Mouse (Mus musculus) midbrain, embryonic 14.5 days (tissue): ENCODE measurements around the gene Sv2b. TPM values are rescaled to one million over a fixed set of nuclear protein-coding genes. Genes with fewer than 3 reads are reported as not detected.
"Not testable (repeated sequence)": the region's sequence is repeated elsewhere in the genome, so short reads cannot be mapped to it uniquely, and the experiment has no call there.

Experiments
- ATAC-seq: fragments of 200-750 bp; cut with Nextera tagmentation; 2 replicates; pipeline ENCODE4 v1.8.0; 2017; ENCODE audit warnings: moderate number of reproducible peaks, moderate library complexity; ENCODE audit not compliant: low FRiP score, low TSS enrichment
- DNase-seq: peaks from one replicate; pipeline ENCODE4 v3.0.0-alpha.2; 2015
- H3K27ac ChIP-seq: fragments of 300-500 bp; sonication (generic); replicated peaks from 2 replicates; pipeline ENCODE4 v1.5.1; 2014; ENCODE audit warnings: mild to moderate bottlenecking, low read depth, low read length, moderate library complexity
- H3K27me3 ChIP-seq: fragments of 300-500 bp; sonication (generic); 2 replicates; pipeline ENCODE4 v1.6.1; 2014; ENCODE audit warnings: low read length, control low read depth, mixed read lengths; ENCODE audit not compliant: control insufficient read depth, insufficient read depth
- H3K36me3 ChIP-seq: fragments of 300-500 bp; sonication (generic); 2 replicates; pipeline ENCODE4 v1.6.1; 2014; ENCODE audit warnings: low read length, control low read depth; ENCODE audit not compliant: control insufficient read depth, insufficient read depth
- H3K4me1 ChIP-seq: fragments of 300-500 bp; sonication (generic); 2 replicates; pipeline ENCODE4 v1.6.1; 2014; ENCODE audit warnings: mild to moderate bottlenecking, antibody characterized with exemption, low read length, control low read depth; ENCODE audit not compliant: control insufficient read depth, insufficient read depth
- H3K4me2 ChIP-seq: fragments of 300-500 bp; sonication (generic); 2 replicates; pipeline ENCODE4 v1.6.1; 2014; ENCODE audit warnings: mild to moderate bottlenecking, low read length, moderate library complexity
- H3K4me3 ChIP-seq: fragments of 300-500 bp; sonication (generic); replicated peaks from 2 replicates; pipeline ENCODE4 v1.5.1; 2014; ENCODE audit warnings: low read depth, low read length
- H3K9ac ChIP-seq: fragments of 300-500 bp; sonication (generic); replicated peaks from 2 replicates; pipeline ENCODE4 v1.6.1; 2014; ENCODE audit warnings: mild to moderate bottlenecking, low read length, moderate library complexity
- H3K9me3 ChIP-seq: fragments of 300-500 bp; sonication (generic); 2 replicates; pipeline ENCODE4 v1.6.1; 2016; ENCODE audit warnings: low read length, control low read depth, mixed read lengths; ENCODE audit not compliant: control insufficient read depth
- WGBS: fragments of 180-500 bp; shearing (Covaris S2); extraction: QIAGEN DNeasy Blood & Tissue Kit; methylation state at CpG from one replicate; pipeline ENCODE4 v1.1.7; 2014; 5-methylcytosine and 5-hydroxymethylcytosine counted together
- polyA plus RNA-seq: library from polyadenylated mRNA; unstranded; fragments of >200 nt; fragmentation: Nextera tagmentation; extraction: Ambion mirVana; gene quantifications from 2 replicates; pipeline ENCODE4 v1.2.1, GENCODE M21; 2014

Sv2b gene
- polyA plus RNA-seq, 1 experiment from 2014 or later: 5.9 TPM

GRCm38 (mm10) chr7:75220296-75220695 lies 88.8 kb downstream of the Sv2b start:
- H3K4me1 ChIP-seq: no peaks in the 10 kb centered on the region
- ATAC-seq: no peak

GRCm38 (mm10) chr7:75216180-75216579 lies 92.9 kb downstream of the Sv2b start:
- Histone ChIP-seq H3K27ac (no peak overlapping the region), H3K27me3 (no peaks in the 10 kb centered on the region), H3K9ac (no peak overlapping the region), H3K4me2 (no peak overlapping the region), H3K36me3 (no peaks in the 10 kb centered on the region), H3K4me3 (no peak overlapping the region), H3K9me3 (no peaks in the 10 kb centered on the region), H3K4me1 (no peaks in the 10 kb centered on the region)
- ATAC-seq (no peak), DNase-seq (no peak)
- 88% methylated on average over 7 of the region's 7 CpGs for WGBS

More at GRCm38 (mm10) chr7:75220296-75220695, 88.8 kb downstream of the Sv2b start:
- Histone ChIP-seq H3K9me3 (no peaks in the 10 kb centered on the region), H3K9ac (no peak overlapping the region), H3K4me2 (no peak overlapping the region), H3K27ac (no peak overlapping the region), H3K4me3 (no peak overlapping the region), H3K36me3 (no peaks in the 10 kb centered on the region), H3K27me3 (no peaks in the 10 kb centered on the region)
- no peak for DNase-seq

- Histone ChIP-seq H3K36me3 (no peaks in the 10 kb centered on the region), H3K4me2 (no peak overlapping the region), H3K4me3 (no peak overlapping the region), H3K4me1 (no peaks in the 10 kb centered on the region), H3K27ac (no peak overlapping the region), H3K27me3 (no peaks in the 10 kb centered on the region), H3K9me3 (no peaks in the 10 kb centered on the region), H3K9ac (no peak overlapping the region)
- ATAC-seq (no peak), DNase-seq (no peak)
- WGBS: 76% methylated on average over 4 of the region's 4 CpGs
Measured at GRCm38 (mm10) chr7:75209221-75209641, 99.8 kb downstream of the Sv2b start.

- DNase-seq (no peak), ATAC-seq (no peak)
- Histone ChIP-seq H3K4me1 (no peaks in the 10 kb centered on the region), H3K27ac (no peak overlapping the region), H3K4me3 (no peak overlapping the region), H3K27me3 (no peaks in the 10 kb centered on the region), H3K9me3 (no peaks in the 10 kb centered on the region), H3K36me3 (no peaks in the 10 kb centered on the region), H3K9ac (no peak overlapping the region), H3K4me2 (no peak overlapping the region)
- 58% methylated on average over 3 of the region's 3 CpGs for WGBS
Measured at GRCm38 (mm10) chr7:75207965-75208644, 101.0 kb downstream of the Sv2b start.

- 90% methylated on average over 3 of the region's 3 CpGs for WGBS
- DNase-seq (no peak), ATAC-seq (no peak)
- no peak overlapping the region for H3K9ac ChIP-seq
- no peak overlapping the region for H3K4me2 ChIP-seq
- H3K27me3 ChIP-seq: no peaks in the 10 kb centered on the region
- H3K27ac ChIP-seq: no peak overlapping the region
- no peak overlapping the region for H3K4me3 ChIP-seq
- H3K4me1 ChIP-seq: no peaks in the 10 kb centered on the region
- no peaks in the 10 kb centered on the region for H3K9me3 ChIP-seq
- H3K36me3 ChIP-seq: no peaks in the 10 kb centered on the region
Measured at GRCm38 (mm10) chr7:75206671-75207070, 102.4 kb downstream of the Sv2b start.

- ATAC-seq (no peak), DNase-seq (no peak)
- Histone ChIP-seq H3K27me3 (no peaks in the 10 kb centered on the region), H3K9me3 (no peaks in the 10 kb centered on the region), H3K9ac (no peak overlapping the region), H3K4me3 (no peak overlapping the region), H3K36me3 (no peaks in the 10 kb centered on the region), H3K27ac (no peak overlapping the region), H3K4me1 (no peaks in the 10 kb centered on the region), H3K4me2 (no peak overlapping the region)
- WGBS: 82% methylated on average over 3 of the region's 3 CpGs
Measured at GRCm38 (mm10) chr7:75205386-75205785, 103.7 kb downstream of the Sv2b start.

GRCm38 (mm10) chr7:75194919-75195230 lies 114.2 kb downstream of the Sv2b start:
- 0 out of 2 replicates have a peak, but pooled peaks have one; percentile 8 for ATAC-seq
- WGBS: 92% methylated on average over 1 of the region's 1 CpGs
- DNase-seq: not testable (repeated sequence)

GRCm38 (mm10) chr7:75194158-75194918 lies 114.7 kb downstream of the Sv2b start:
- Histone ChIP-seq H3K9me3 (no peaks in the 10 kb centered on the region), H3K4me2 (no peak overlapping the region), H3K27me3 (no peaks in the 10 kb centered on the region), H3K4me3 (no peak overlapping the region), H3K36me3 (no peaks in the 10 kb centered on the region), H3K27ac (no peak overlapping the region), H3K9ac (no peak overlapping the region), H3K4me1 (no peaks in the 10 kb centered on the region)
- 97% methylated on average over 4 of the region's 4 CpGs for WGBS
- ATAC-seq (peak; percentile 34; the same call in 1 of the 2 replicates), DNase-seq (no peak)

More at GRCm38 (mm10) chr7:75194919-75195230, 114.2 kb downstream of the Sv2b start:
- not testable (repeated sequence) for H3K36me3 ChIP-seq, H3K4me2 ChIP-seq, H3K9me3 ChIP-seq, H3K4me1 ChIP-seq, H3K27ac ChIP-seq, H3K4me3 ChIP-seq, H3K9ac ChIP-seq, H3K27me3 ChIP-seq

- Histone ChIP-seq H3K9me3 (no peaks in the 10 kb centered on the region), H3K27me3 (no peaks in the 10 kb centered on the region), H3K4me3 (no peak overlapping the region), H3K27ac (no peak overlapping the region), H3K4me2 (no peak overlapping the region), H3K4me1 (no peaks in the 10 kb centered on the region), H3K9ac (no peak overlapping the region), H3K36me3 (no peaks in the 10 kb centered on the region)
- ATAC-seq (no peak), DNase-seq (no peak)
- WGBS: 89% methylated on average over 3 of the region's 3 CpGs
Measured at GRCm38 (mm10) chr7:75190192-75190591, 118.9 kb downstream of the Sv2b start.
